Mouse (Mus musculus) embryonic facial prominence, embryonic 15.5 days (tissue): ENCODE data around the gene Myo10. TPM values are rescaled to one million over a fixed set of nuclear protein-coding genes. Genes with fewer than 3 reads are reported as not detected.

Source experiments
- ATAC-seq: fragments of 200-750 bp; cut with Nextera tagmentation; 2 replicates; pipeline ENCODE4 v1.8.0; 2017; ENCODE audit warnings: low read depth, moderate TSS enrichment; ENCODE audit not compliant: insufficient number of reproducible peaks, low FRiP score, low TSS enrichment
- H3K27ac ChIP-seq: fragments of 300-500 bp; sonication (generic); replicated peaks from 2 replicates; pipeline ENCODE4 v1.5.1; 2015; ENCODE audit warnings: mild to moderate bottlenecking, inconsistent platforms
- H3K27me3 ChIP-seq: fragments of 300-500 bp; sonication (generic); 2 replicates; pipeline ENCODE4 v1.6.1; 2015; ENCODE audit warnings: inconsistent platforms
- H3K36me3 ChIP-seq: fragments of 300-500 bp; sonication (generic); 2 replicates; pipeline ENCODE4 v1.6.1; 2015; ENCODE audit warnings: mild to moderate bottlenecking, inconsistent platforms
- H3K4me1 ChIP-seq: fragments of 300-500 bp; sonication (generic); 2 replicates; pipeline ENCODE4 v1.6.1; 2015; ENCODE audit warnings: inconsistent platforms
- H3K4me2 ChIP-seq: fragments of 300-500 bp; sonication (generic); replicated peaks from 2 replicates; pipeline ENCODE4 v1.6.1; 2015; ENCODE audit warnings: mild to moderate bottlenecking, inconsistent platforms
- H3K4me3 ChIP-seq: fragments of 300-500 bp; sonication (generic); replicated peaks from 2 replicates; pipeline ENCODE4 v1.5.1; 2015; ENCODE audit warnings: mild to moderate bottlenecking, inconsistent platforms
- H3K9ac ChIP-seq: fragments of 300-500 bp; sonication (generic); 2 replicates; pipeline ENCODE4 v1.6.1; 2015; ENCODE audit warnings: inconsistent platforms
- H3K9me3 ChIP-seq: fragments of 300-500 bp; sonication (generic); replicated peaks from 2 replicates; pipeline ENCODE4 v1.6.1; 2016; ENCODE audit warnings: inconsistent platforms
- WGBS: fragments of 180-500 bp; shearing (Covaris S2); methylation state at CpG from one replicate; pipeline ENCODE4 v1.1.7; 2015; 5-methylcytosine and 5-hydroxymethylcytosine counted together
- polyA plus RNA-seq: library from polyadenylated mRNA; unstranded; fragments of >200 nt; fragmentation: Nextera tagmentation; extraction: Ambion mirVana; gene quantifications from 2 replicates; pipeline ENCODE4 v1.2.1, GENCODE M21; 2015

Gene Myo10
- polyA plus RNA-seq, result 34.0 and 34.9 TPM in 2 replicates

DNA sequence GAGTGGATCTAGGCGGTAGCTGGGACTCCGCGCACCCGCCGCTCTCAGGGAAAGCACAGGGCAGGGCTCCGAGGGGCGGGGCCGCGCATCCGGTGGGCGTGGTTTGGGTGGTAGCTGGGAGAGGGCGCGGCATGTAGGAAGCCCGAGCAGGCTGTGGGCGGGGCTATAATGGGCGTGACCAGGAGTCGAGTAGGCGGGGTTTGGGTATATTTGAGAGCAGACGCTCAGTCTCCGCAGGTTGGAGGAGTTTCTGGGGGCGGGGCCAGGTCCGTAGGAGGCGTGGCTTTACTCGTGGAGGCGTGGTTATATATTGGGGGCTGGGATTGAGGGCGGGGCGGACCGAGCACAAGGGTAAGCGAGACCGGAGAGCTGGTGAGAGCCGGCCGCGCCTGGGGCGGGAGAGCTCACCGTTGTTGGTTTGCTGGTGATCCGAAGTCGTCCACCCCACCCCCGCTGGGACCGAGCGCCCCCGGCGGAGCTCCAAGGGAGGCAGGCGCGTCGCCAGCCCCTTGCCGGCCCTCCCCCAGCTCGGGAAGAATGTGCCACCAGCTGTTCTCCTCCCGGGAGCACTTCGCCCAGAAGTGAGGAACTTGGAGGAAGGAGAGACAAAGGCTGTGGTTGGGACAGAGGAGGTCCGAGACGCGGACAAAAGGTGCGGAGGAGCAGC, at the start of gene Myo10:
Gene Myo10, plus strand, starts transcription at position 326 of the 667 bp plus-strand sequence.
- Histone ChIP-seq H3K36me3 (no peaks in the 10 kb centered on the region), H3K4me1 (peaks cover 35% of the 10 kb centered on the region), H3K27me3 (no peaks in the 10 kb centered on the region), H3K27ac (peak within 1 kb of the TSS; percentile 94), H3K9me3 (no peaks in the 10 kb centered on the region), H3K4me2 (peak within 1 kb of the TSS; percentile 80), H3K9ac (peak within 1 kb of the TSS; percentile 81), H3K4me3 (peak within 1 kb of the TSS; percentile 91)
- ATAC-seq, result peak; percentile 93
- WGBS, result under 1% methylated on average over 53 of the region's 53 CpGs

DNA sequence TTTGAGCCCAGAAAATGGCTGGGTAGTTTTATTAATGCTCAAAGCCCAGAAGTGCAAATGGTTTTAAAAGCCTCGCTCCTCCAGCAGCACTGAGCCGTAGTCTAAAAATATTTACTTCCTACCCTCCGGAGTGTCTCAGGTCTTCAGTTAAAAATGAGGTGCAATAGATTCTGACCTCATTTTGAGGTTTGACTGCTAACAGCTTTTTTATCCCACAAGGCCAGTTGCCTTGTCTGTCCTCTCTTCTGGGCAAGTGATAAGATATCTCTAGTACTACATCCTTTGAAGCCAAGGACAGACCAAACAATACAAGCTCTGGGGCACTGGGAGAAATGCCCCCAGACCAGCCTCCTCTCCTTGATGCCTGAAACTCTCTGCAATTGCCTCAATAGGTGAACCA, 49.2 kb upstream of the Myo10 start:
- no peaks in the 10 kb centered on the region for H3K36me3 ChIP-seq
- no peak overlapping the region for H3K4me2 ChIP-seq
- no peaks in the 10 kb centered on the region for H3K4me1 ChIP-seq
- H3K9ac ChIP-seq, result no peak overlapping the region
- no peak overlapping the region for H3K4me3 ChIP-seq
- H3K9me3 ChIP-seq, result no peaks in the 10 kb centered on the region
- 87% methylated on average over 3 of the region's 3 CpGs for WGBS
- H3K27ac ChIP-seq, result no peak overlapping the region
- no peak for ATAC-seq
- H3K27me3 ChIP-seq, result no peaks in the 10 kb centered on the region

DNA sequence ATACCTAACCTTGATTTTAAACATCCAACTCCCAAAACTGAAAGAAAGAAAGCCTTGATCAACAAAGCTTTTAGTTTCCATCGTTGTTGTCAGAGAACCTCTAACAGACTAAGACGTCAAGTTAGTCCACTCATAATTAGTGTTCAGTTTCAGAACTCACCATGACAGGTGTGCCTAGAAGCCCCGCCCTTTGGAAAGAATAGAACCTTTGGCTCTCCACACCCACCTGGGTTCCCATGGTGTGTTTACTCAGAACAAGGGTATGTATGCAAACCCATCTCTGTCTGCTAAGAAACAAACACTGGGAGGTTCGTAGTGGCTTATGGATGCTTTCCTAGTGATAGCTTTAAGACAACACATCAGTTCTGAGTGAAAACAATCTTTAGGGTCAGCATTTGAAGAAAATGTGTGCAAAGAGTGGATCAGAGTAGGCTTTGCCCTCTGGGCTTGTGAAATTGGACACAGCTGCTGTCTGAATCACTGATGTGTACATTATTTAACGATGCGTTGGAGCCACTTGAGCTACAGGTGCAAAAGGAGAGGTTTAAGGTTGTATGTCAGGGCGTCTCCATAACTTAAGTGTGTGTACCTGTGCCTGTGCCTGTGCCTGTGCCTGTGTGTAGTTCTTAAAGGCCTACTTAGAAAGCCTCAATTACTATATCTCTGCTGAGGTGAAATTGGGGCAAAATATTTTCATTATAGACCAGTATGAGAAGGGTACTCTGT, 48.3 kb upstream of the Myo10 start:
- H3K4me1 ChIP-seq, result no peaks in the 10 kb centered on the region
- no peak for ATAC-seq
- 56% methylated on average over 7 of the region's 7 CpGs for WGBS

DNA sequence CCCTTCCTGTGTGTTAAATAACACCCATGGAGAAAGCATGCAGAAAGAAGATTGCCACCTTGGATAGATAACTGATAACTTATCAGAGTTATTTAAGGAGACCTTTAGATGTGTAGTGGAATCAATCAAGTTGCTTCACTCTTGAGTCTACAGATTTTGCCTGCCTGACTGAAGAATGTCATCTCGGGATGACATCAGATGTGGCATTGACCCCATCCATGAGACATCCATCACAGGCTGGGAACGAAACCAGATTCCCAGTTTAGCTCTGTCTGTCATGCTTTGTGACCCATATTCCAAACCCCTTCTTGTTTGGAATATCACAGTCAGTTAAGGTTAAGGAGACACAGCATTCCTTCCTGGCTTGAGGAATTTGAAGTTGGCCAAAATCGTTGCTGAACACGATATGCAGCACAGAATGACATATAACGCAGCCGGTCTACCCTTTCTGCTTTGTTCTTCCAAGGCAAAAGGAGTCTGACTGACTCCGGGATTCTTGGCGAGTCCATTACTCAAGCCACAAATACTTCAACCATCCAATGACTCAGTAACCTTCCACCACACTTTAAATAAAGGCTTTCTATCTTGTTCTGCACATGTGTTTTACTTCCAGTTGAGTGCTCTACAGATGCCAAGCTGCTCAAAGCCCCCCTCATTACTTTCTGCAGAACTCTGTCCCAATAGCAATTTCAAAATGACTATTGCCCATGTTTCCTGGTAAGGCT, 44.8 kb upstream of the Myo10 start:
- no peak for ATAC-seq
- H3K27ac ChIP-seq, result no peak overlapping the region
- H3K36me3 ChIP-seq, result no peaks in the 10 kb centered on the region
- 75% methylated on average over 8 of the region's 8 CpGs for WGBS
- no peak overlapping the region for H3K9ac ChIP-seq
- no peak overlapping the region for H3K4me3 ChIP-seq
- H3K27me3 ChIP-seq, result no peaks in the 10 kb centered on the region
- no peaks in the 10 kb centered on the region for H3K9me3 ChIP-seq
- H3K4me1 ChIP-seq, result no peaks in the 10 kb centered on the region
- no peak overlapping the region for H3K4me2 ChIP-seq

More for the DNA sequence above, 48.3 kb upstream of the Myo10 start:
- H3K27me3 ChIP-seq, result no peaks in the 10 kb centered on the region
- no peak overlapping the region for H3K4me2 ChIP-seq
- H3K27ac ChIP-seq, result no peak overlapping the region
- no peak overlapping the region for H3K9ac ChIP-seq
- H3K9me3 ChIP-seq, result no peaks in the 10 kb centered on the region
- no peak overlapping the region for H3K4me3 ChIP-seq
- H3K36me3 ChIP-seq, result no peaks in the 10 kb centered on the region

DNA sequence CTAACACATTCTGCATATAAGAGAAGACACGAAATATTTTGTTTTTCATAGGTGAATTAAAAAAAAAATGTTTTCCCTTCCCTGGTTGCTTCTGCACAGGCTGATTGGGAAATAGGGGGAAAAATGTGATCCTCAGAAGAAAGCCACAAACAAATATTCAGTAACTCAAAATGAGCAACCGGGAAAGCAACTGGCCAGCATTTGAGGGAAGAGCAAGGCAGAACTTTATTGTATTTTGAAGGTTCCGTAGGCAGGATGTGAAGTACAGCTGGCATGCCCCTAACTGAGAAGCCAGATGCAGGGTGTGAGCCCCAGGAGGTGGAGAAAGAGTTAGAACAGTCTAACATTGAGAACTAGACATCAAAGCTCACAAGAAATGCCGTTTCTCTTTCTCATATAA, 44.0 kb upstream of the Myo10 start:
- no peak for ATAC-seq
- no peaks in the 10 kb centered on the region for H3K9me3 ChIP-seq
- no peak overlapping the region for H3K4me2 ChIP-seq
- WGBS, result 62% methylated on average over 4 of the region's 4 CpGs
- H3K4me1 ChIP-seq, result no peaks in the 10 kb centered on the region
- H3K4me3 ChIP-seq, result no peak overlapping the region
- H3K27ac ChIP-seq, result no peak overlapping the region
- no peak overlapping the region for H3K9ac ChIP-seq
- no peaks in the 10 kb centered on the region for H3K36me3 ChIP-seq
- no peaks in the 10 kb centered on the region for H3K27me3 ChIP-seq

DNA sequence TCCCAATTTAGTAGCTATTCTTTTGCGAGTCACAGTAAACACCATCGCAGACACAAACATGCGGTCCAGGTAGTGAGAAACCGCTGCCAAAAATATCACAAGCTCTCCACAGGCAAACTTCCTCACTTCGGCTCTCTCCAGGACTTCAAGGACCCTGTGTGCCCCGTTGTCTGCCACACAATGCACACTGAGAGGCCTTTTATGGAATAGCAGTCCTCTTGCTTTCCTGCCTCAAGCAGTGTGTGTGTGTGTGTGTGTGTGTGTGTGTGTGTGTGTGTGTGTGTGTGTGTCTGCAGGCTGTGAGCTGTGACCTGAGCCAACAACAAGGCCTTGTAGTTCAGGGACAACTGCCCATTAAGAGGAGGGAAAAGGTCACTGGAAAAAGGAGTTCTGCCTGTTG, 41.6 kb upstream of the Myo10 start:
- 36% methylated on average over 6 of the region's 6 CpGs for WGBS
- H3K4me1 ChIP-seq, result no peaks in the 10 kb centered on the region
- H3K36me3 ChIP-seq, result no peaks in the 10 kb centered on the region
- no peak overlapping the region for H3K9ac ChIP-seq
- no peak overlapping the region for H3K4me3 ChIP-seq
- no peak overlapping the region for H3K4me2 ChIP-seq
- H3K27ac ChIP-seq, result no peak overlapping the region
- no peaks in the 10 kb centered on the region for H3K9me3 ChIP-seq
- no peak for ATAC-seq
- H3K27me3 ChIP-seq, result no peaks in the 10 kb centered on the region

DNA sequence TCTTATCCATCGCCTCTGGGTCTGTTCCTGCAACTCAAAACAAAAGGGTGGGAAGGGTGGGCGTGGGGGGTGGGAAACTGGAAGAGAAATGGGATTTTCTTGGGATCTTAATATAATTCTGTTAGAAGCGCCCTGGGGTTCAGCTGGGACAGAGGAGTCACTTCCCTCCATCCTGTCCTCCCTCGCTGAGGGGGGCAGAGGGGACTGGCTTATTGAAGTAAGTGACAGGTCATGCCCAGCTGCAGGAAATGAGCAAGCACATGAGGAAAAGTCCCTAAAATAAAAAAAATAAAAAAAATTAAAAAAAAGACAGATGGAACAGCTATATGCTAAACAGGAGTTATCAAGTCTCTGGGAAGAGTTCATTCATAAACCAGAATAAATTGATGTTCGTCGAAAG, 40.3 kb upstream of the Myo10 start:
- Histone ChIP-seq H3K27me3 (no peaks in the 10 kb centered on the region), H3K27ac (no peak overlapping the region), H3K4me3 (no peak overlapping the region), H3K9me3 (no peaks in the 10 kb centered on the region), H3K36me3 (no peaks in the 10 kb centered on the region), H3K4me2 (no peak overlapping the region), H3K4me1 (no peaks in the 10 kb centered on the region), H3K9ac (no peak overlapping the region)
- ATAC-seq, result no peak
- WGBS, result 49% methylated on average over 6 of the region's 6 CpGs

DNA sequence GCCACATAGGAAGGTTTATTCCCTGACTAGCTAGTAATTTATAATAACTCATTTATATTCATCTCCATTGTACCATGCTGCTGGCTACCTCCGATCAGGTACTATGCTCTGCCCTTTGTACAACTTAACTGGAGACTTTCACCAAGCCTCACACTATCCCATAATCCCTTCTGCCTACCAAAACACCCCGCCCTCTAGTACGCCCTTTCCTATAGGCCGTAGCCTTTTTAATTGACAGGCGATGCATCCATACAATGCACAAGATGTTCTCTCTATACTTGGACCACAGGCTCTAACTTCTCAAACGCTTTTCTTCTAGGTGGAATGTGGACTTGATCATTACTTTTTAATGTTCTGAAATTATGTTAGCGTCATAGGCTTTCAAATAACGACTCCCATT, 39.0 kb upstream of the Myo10 start:
- Histone ChIP-seq H3K4me2 (no peak overlapping the region), H3K4me1 (no peaks in the 10 kb centered on the region), H3K27ac (no peak overlapping the region), H3K9me3 (no peaks in the 10 kb centered on the region), H3K4me3 (no peak overlapping the region), H3K36me3 (no peaks in the 10 kb centered on the region), H3K27me3 (no peaks in the 10 kb centered on the region), H3K9ac (no peak overlapping the region)
- 90% methylated on average over 8 of the region's 8 CpGs for WGBS
- ATAC-seq, result no peak

DNA sequence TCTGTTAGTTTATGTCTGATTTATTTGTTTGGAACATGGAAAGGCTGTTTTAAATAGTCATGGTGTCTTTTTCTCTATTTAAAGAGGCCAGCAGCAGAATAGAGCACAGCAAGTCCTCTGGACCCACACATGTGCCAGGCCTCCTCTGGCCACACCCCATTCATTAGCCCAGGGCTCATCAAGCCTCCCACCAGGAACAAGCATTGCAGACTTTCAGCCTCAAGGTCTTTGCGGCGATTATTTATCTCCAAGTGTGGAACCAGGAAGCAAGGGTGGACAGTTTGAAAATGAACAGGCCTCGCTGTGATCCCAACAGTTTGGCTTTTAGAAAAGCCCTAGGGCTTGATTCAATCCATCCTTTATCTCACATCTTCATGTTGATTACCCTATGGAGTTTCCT, 35.5 kb upstream of the Myo10 start:
- Histone ChIP-seq H3K36me3 (no peaks in the 10 kb centered on the region), H3K9me3 (no peaks in the 10 kb centered on the region), H3K27ac (no peak overlapping the region), H3K4me1 (0 out of 2 replicates have a peak, but pooled peaks cover 2% of the 10 kb centered on the region), H3K4me3 (no peak overlapping the region), H3K4me2 (no peak overlapping the region), H3K27me3 (no peaks in the 10 kb centered on the region), H3K9ac (no peak overlapping the region)
- no peak for ATAC-seq
- 66% methylated on average over 3 of the region's 3 CpGs for WGBS

DNA sequence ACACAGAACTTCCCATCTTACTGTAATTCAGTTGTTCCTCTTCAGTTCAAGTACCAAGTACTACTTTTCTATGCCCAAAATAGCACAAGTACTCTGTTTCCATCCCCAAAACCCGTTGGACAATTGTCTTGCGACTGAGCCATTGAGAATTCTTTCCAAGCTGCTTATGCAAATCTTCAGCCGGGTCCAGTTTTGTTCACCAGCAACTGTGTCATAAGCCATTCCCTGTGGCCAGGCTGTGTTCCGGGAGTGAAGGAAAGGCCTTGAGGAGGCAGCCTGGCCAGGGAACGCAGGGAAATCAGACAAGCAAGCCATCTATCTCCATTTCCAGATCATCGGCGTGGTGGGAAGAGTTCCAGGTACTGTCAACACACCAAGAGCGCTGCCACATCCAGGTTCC, 34.4 kb upstream of the Myo10 start:
- WGBS, result 88% methylated on average over 8 of the region's 8 CpGs
- no peaks in the 10 kb centered on the region for H3K27me3 ChIP-seq
- H3K27ac ChIP-seq, result no peak overlapping the region
- 0 out of 2 replicates have a peak, but pooled peaks cover 6% of the 10 kb centered on the region for H3K4me1 ChIP-seq
- no peak overlapping the region for H3K9ac ChIP-seq
- H3K36me3 ChIP-seq, result no peaks in the 10 kb centered on the region
- no peaks in the 10 kb centered on the region for H3K9me3 ChIP-seq
- no peak overlapping the region for H3K4me3 ChIP-seq
- no peak for ATAC-seq
- H3K4me2 ChIP-seq, result no peak overlapping the region

DNA sequence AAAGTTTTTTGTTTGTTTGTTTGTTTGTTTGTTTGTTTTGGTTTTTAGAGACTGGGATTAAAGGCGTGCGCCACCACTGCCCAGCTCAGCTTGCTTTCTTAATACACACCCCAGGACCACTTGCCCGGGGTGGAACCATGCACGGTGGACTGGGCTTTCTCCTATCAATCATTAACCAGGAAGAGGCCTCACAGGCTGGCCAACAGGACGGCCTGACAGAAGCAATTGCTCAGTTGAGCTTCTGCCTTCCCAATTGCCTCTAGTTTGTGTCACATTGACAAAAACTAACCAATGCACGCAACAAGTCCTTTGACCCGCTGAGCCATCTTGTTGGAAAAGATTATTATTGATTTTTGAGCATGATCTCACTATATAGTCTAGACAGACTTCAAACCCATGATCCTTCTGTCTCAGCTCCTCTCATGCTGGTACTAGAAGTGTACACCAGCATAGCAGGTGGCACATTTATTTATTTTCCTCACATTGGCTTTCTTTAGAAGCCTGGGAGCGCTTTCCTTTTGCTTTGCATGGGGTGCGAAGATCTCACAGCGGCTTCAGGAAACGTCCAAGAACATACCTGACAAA, 32.9 kb upstream of the Myo10 start:
- ATAC-seq, result no peak
- WGBS, result 91% methylated on average over 11 of the region's 11 CpGs
- Histone ChIP-seq H3K4me1 (0 out of 2 replicates have a peak, but pooled peaks cover 6% of the 10 kb centered on the region), H3K27ac (no peak overlapping the region), H3K4me2 (no peak overlapping the region), H3K36me3 (no peaks in the 10 kb centered on the region), H3K4me3 (no peak overlapping the region), H3K27me3 (no peaks in the 10 kb centered on the region), H3K9ac (no peak overlapping the region), H3K9me3 (no peaks in the 10 kb centered on the region)
